Comparison of ENCODE assay signal across 9 mouse cellular contexts in genomic region chr7:131112486-131112885, GRCm38 (mm10). TPM values are rescaled to one million over a fixed set of nuclear protein-coding genes. Genes with fewer than 3 reads are reported as not detected.
DNase-seq lines count a peak whose midpoint lies in the region; ATAC-seq and TF ChIP-seq lines count a peak whose summit lies in the region.
"Had no signal": no experiment of that assay in that cellular context is flagged by ENCODE, and none has a peak within 500 bp of the region (broad histone marks: within the 10 kb centered on the region; RNA-seq: fewer than 3 reads in every experiment).

No protein-coding gene starts in this region.

- no peaks in the 10 kb centered on the region for H3K4me1 ChIP-seq in spleen, adult 2 months (ENCODE audit: control insufficient read depth, insufficient read depth, insufficient read length)
- no peaks in the 10 kb centered on the region for H3K4me1 ChIP-seq in liver, adult 2 months (ENCODE audit: control insufficient read depth, insufficient read depth, low read length)
- H3K4me1 ChIP-seq: limb, embryonic 15.5 days had no signal

- 39% methylated on average over 3 of the region's 3 CpGs for WGBS in spleen, adult 2 months
- WGBS in liver, adult 2 months = 31% methylated on average over 3 of the region's 3 CpGs

- H3K9ac ChIP-seq in liver, adult 2 months (ENCODE audit: low read depth, low read length) = no peak overlapping the region
- H3K9ac ChIP-seq: limb, embryonic 15.5 days had no signal

- H3K4me3 ChIP-seq in spleen, adult 2 months (ENCODE audit: extremely low read depth, insufficient read depth, insufficient read length) = no peak overlapping the region
- H3K4me3 ChIP-seq in liver, adult 2 months (ENCODE audit: insufficient read depth, low read depth, low read length) = no peak overlapping the region
- H3K4me3 ChIP-seq: limb, embryonic 15.5 days had no signal

- H3K27me3 ChIP-seq in spleen, adult 2 months (ENCODE audit: control insufficient read depth, insufficient read depth, low read length) = no peaks in the 10 kb centered on the region
- no peaks in the 10 kb centered on the region for H3K27me3 ChIP-seq in liver, adult 2 months (ENCODE audit: control insufficient read depth, insufficient read depth, low read length)
- H3K27me3 ChIP-seq: limb, embryonic 15.5 days had no signal

- peak; percentile 50 for DNase-seq in CD4-positive, CD25-positive, alpha-beta regulatory T cell, adult 2 months (ENCODE audit: low read depth, low spot score)
- peak in 1 of 2 experiments; percentile 20 for DNase-seq in spleen, adult 2 months (ENCODE audit: low read depth in 1 of 2, low spot score in 2 of 2)
- no peak for DNase-seq in spleen, adult 12 weeks (ENCODE audit: low spot score)
- DNase-seq in cerebellum, postnatal 4 days (ENCODE audit: low spot score in 2 of 2) = peak; percentile 34 to 76
- peak; percentile 24 to 59 for DNase-seq in kidney, adult 8-10 months
- DNase-seq in liver, adult 2 months (ENCODE audit: extremely low read depth, low read depth, low spot score) = peak; percentile 29
- DNase-seq in right cerebral cortex, postnatal 25 days = peak; percentile 57

- no peaks in the 10 kb centered on the region for H3K79me2 ChIP-seq in liver, adult 2 months (ENCODE audit: control insufficient read depth, insufficient read depth, low read length)

- TF ChIP-seq CTCF in spleen, adult 2 months (IDR thresholded peaks at IDR 0.05; ENCODE audit: extremely low read depth, insufficient read depth, insufficient read length, insufficient replicate concordance) = peak; percentile 40; the same call in 1 of the 2 replicates
- peak; percentile 74 for TF ChIP-seq CTCF in liver, adult 2 months (IDR thresholded peaks at IDR 0.05; ENCODE audit: low read depth, low read length)

- no peak overlapping the region for H3K27ac ChIP-seq in spleen, adult 2 months (ENCODE audit: insufficient read depth, low read length)
- H3K27ac ChIP-seq in liver, adult 2 months (replicated peaks; ENCODE audit: insufficient read depth, low read depth, low read length) = no peak overlapping the region
- H3K27ac ChIP-seq: limb, embryonic 15.5 days had no signal

- TF ChIP-seq POLR2A in spleen, adult 2 months (IDR thresholded peaks at IDR 0.05; ENCODE audit: low read depth, low read length) = no peak
- TF ChIP-seq POLR2A in liver, adult 2 months (IDR thresholded peaks at IDR 0.05; ENCODE audit: extremely low read depth, insufficient read depth, low read length) = no peak

- no peaks in the 10 kb centered on the region for H3K36me3 ChIP-seq in spleen, adult 2 months (ENCODE audit: control insufficient read depth, insufficient read depth, low read length)
- no peaks in the 10 kb centered on the region for H3K36me3 ChIP-seq in liver, adult 2 months (ENCODE audit: control insufficient read depth, insufficient read depth, low read length)
- H3K36me3 ChIP-seq: limb, embryonic 15.5 days had no signal

- no peak for ATAC-seq in CD4-positive, CD25-positive, alpha-beta regulatory T cell, adult 4 months

RNA-seq across cellular contexts. Expression of gene 4933402N03Rik, which starts 33.6 kb away (rescaled TPM):
- polyA plus RNA-seq in CD4-positive, CD25-positive, alpha-beta regulatory T cell, adult 4 months (2017; shearing (Covaris generic)) = not detected
- not detected in 2 replicates for polyA plus RNA-seq in spleen, adult 2 months (2012; rRNA removed)
- not detected in 2 replicates for total RNA-seq in liver, adult 2 months (2014; rRNA removed)
- not detected in 2 replicates for polyA plus RNA-seq in liver, adult 2 months (2012; rRNA removed)
- polyA plus RNA-seq: limb, embryonic 15.5 days had no signal
